Mouse (Mus musculus): Measurements from ENCODE around the gene Ubald1.

DNA sequence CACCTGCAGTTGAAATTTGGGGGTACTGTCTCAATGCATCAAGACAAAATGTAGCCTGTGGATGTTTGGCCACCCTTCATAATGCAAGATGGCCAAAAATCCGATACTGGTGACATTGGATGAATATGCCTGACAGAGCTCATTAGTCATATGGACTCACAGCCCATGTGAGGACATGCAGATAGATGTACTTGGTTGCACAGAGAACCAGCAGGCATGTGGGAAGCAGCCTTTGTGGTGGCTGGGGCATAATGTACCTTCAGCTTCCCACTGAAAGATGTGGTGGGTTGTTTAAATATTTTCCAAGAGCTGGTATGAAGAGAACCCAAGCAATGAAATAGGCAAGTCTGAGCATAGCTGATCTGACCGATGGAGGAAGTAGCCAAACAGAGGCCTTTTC, 46.3 kb downstream of the Ubald1 start:
- no peak for TF ChIP-seq GATA1 (IDR thresholded peaks at IDR 0.05; ENCODE audit: borderline replicate concordance, low read length)
- no peak for TF ChIP-seq FLI1 (IDR thresholded peaks at IDR 0.05; ENCODE audit: low read length)
